Mouse (Mus musculus): ENCODE measurements at regions not wholly inside any gene's neighbourhood (a gene's known extent, or its start where the extent isn't known, plus 50 kb on each side); places are given as distances from the start of the nearest gene placed in this dataset.

GRCm38 (mm10) chr7:113653130-113653529 lies 112.7 kb upstream of the Spon1 start:
- H3K4me1 ChIP-seq (ENCODE audit: control insufficient read depth, insufficient read depth, low read length) = no peaks in the 10 kb centered on the region
- no peak overlapping the region for H3K27ac ChIP-seq (ENCODE audit: insufficient read depth, low read length)
- TF ChIP-seq CTCF (IDR thresholded peaks at IDR 0.05; ENCODE audit: extremely low read depth, insufficient read depth, low read length) = peak; percentile 66
- no peak for TF ChIP-seq POLR2A (IDR thresholded peaks at IDR 0.05; ENCODE audit: extremely low read depth, insufficient read depth, low read length)

GRCm38 (mm10) chr7:113655336-113655735 lies 110.5 kb upstream of the Spon1 start:
- TF ChIP-seq CTCF (IDR thresholded peaks at IDR 0.05; ENCODE audit: extremely low read depth, insufficient read depth, low read length) = no peak
- TF ChIP-seq POLR2A (IDR thresholded peaks at IDR 0.05; ENCODE audit: extremely low read depth, insufficient read depth, low read length) = no peak
- no peak overlapping the region for H3K4me3 ChIP-seq (ENCODE audit: insufficient read depth, low read length)
- no peak overlapping the region for H3K27ac ChIP-seq (ENCODE audit: insufficient read depth, low read length)
- H3K4me1 ChIP-seq (ENCODE audit: control insufficient read depth, insufficient read depth, low read length) = no peaks in the 10 kb centered on the region

More at GRCm38 (mm10) chr7:113653130-113653529, 112.7 kb upstream of the Spon1 start:
- no peak overlapping the region for H3K4me3 ChIP-seq (ENCODE audit: insufficient read depth, low read length)

- H3K27ac ChIP-seq (ENCODE audit: insufficient read depth, low read length) = no peak overlapping the region
- no peak overlapping the region for H3K4me3 ChIP-seq (ENCODE audit: insufficient read depth, low read length)
- TF ChIP-seq POLR2A (IDR thresholded peaks at IDR 0.05; ENCODE audit: extremely low read depth, insufficient read depth, low read length) = no peak
- TF ChIP-seq CTCF (IDR thresholded peaks at IDR 0.05; ENCODE audit: extremely low read depth, insufficient read depth, low read length) = no peak
Measured at GRCm38 (mm10) chr7:113672779-113673595, 92.8 kb upstream of the Spon1 start.

DNA sequence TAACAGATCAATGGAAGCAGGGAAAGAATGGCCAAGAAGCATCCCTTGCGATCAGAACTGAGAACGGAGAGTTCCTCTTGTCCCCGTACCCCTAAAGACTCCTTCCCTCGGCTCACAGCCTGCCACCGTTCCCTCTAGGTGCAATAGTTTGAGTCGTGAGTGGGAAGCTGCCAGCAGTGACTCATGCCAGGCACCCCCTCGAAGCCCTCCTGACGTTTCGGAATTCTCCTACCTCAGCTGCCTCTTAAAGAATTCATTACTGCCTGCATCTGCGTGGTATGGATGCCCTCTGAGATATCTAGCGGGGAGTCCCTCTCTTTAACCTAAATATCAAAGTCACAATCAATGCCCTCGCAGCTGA lies 92.2 kb upstream of the Spon1 start:
- TF ChIP-seq POLR2A (IDR thresholded peaks at IDR 0.05; ENCODE audit: extremely low read depth, insufficient read depth, low read length) (no peak), CTCF (IDR thresholded peaks at IDR 0.05; ENCODE audit: extremely low read depth, insufficient read depth, low read length) (no peak)
- Histone ChIP-seq H3K4me1 (ENCODE audit: control insufficient read depth, insufficient read depth, low read length) (0 out of 2 replicates have a peak, but pooled peaks cover 2% of the 10 kb centered on the region), H3K27ac (ENCODE audit: insufficient read depth, low read length) (no peak overlapping the region), H3K4me3 (ENCODE audit: insufficient read depth, low read length) (no peak overlapping the region)

More at GRCm38 (mm10) chr7:113672779-113673595, 92.8 kb upstream of the Spon1 start:
- 0 out of 2 replicates have a peak, but pooled peaks cover 2% of the 10 kb centered on the region for H3K4me1 ChIP-seq (ENCODE audit: control insufficient read depth, insufficient read depth, low read length)

GRCm38 (mm10) chr7:113682271-113682670 lies 83.5 kb upstream of the Spon1 start:
- no peaks in the 10 kb centered on the region for H3K4me1 ChIP-seq (ENCODE audit: control insufficient read depth, insufficient read depth, low read length)
- H3K4me3 ChIP-seq (ENCODE audit: insufficient read depth, low read length) = no peak overlapping the region
- TF ChIP-seq POLR2A (IDR thresholded peaks at IDR 0.05; ENCODE audit: extremely low read depth, insufficient read depth, low read length) (no peak), CTCF (IDR thresholded peaks at IDR 0.05; ENCODE audit: extremely low read depth, insufficient read depth, low read length) (no peak)
- H3K27ac ChIP-seq (ENCODE audit: insufficient read depth, low read length) = no peak overlapping the region

- TF ChIP-seq POLR2A (IDR thresholded peaks at IDR 0.05; ENCODE audit: extremely low read depth, insufficient read depth, low read length) = no peak
- no peak for TF ChIP-seq CTCF (IDR thresholded peaks at IDR 0.05; ENCODE audit: extremely low read depth, insufficient read depth, low read length)
- H3K4me3 ChIP-seq (ENCODE audit: insufficient read depth, low read length) = no peak overlapping the region
- no peaks in the 10 kb centered on the region for H3K4me1 ChIP-seq (ENCODE audit: control insufficient read depth, insufficient read depth, low read length)
- no peak overlapping the region for H3K27ac ChIP-seq (ENCODE audit: insufficient read depth, low read length)
Measured at GRCm38 (mm10) chr7:113685349-113685748, 80.4 kb upstream of the Spon1 start.

DNA sequence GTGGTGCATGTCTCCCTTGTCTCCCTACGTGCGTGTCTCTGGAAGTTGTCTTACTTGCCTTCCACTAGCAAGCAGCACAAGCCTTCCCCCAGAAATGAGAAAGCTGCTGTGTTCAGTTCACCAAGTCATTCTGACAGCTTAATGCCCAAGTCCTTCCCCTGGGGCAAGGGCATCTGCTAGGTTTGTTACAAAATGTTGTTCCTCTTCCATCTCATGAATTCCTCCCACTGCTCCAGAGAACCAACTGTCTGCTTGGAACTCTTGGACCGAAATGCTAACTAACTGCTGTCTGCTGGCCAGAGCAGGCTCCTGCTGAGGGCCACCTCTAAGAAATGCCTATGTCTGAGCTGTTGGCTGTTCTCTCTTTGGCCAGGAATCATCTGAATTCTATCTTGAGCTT lies 79.3 kb upstream of the Spon1 start:
- H3K27ac ChIP-seq (ENCODE audit: insufficient read depth, low read length) = no peak overlapping the region
- H3K4me1 ChIP-seq (ENCODE audit: control insufficient read depth, insufficient read depth, low read length) = no peaks in the 10 kb centered on the region
- H3K4me3 ChIP-seq (ENCODE audit: insufficient read depth, low read length) = no peak overlapping the region
- TF ChIP-seq POLR2A (IDR thresholded peaks at IDR 0.05; ENCODE audit: extremely low read depth, insufficient read depth, low read length) (no peak), CTCF (IDR thresholded peaks at IDR 0.05; ENCODE audit: extremely low read depth, insufficient read depth, low read length) (no peak)

GRCm38 (mm10) chr7:113687566-113687965 lies 78.2 kb upstream of the Spon1 start:
- H3K27ac ChIP-seq (ENCODE audit: insufficient read depth, low read length) = no peak overlapping the region
- H3K4me1 ChIP-seq (ENCODE audit: control insufficient read depth, insufficient read depth, low read length) = no peaks in the 10 kb centered on the region
- H3K4me3 ChIP-seq (ENCODE audit: insufficient read depth, low read length) = no peak overlapping the region
- no peak for TF ChIP-seq POLR2A (IDR thresholded peaks at IDR 0.05; ENCODE audit: extremely low read depth, insufficient read depth, low read length)
- no peak for TF ChIP-seq CTCF (IDR thresholded peaks at IDR 0.05; ENCODE audit: extremely low read depth, insufficient read depth, low read length)

- Histone ChIP-seq H3K27ac (ENCODE audit: insufficient read depth, low read length) (no peak overlapping the region), H3K4me3 (ENCODE audit: insufficient read depth, low read length) (no peak overlapping the region), H3K4me1 (ENCODE audit: control insufficient read depth, insufficient read depth, low read length) (no peaks in the 10 kb centered on the region)
- TF ChIP-seq POLR2A (IDR thresholded peaks at IDR 0.05; ENCODE audit: extremely low read depth, insufficient read depth, low read length) = no peak
- TF ChIP-seq CTCF (IDR thresholded peaks at IDR 0.05; ENCODE audit: extremely low read depth, insufficient read depth, low read length) = no peak
Measured at GRCm38 (mm10) chr7:113688231-113688669, 77.5 kb upstream of the Spon1 start.

DNA sequence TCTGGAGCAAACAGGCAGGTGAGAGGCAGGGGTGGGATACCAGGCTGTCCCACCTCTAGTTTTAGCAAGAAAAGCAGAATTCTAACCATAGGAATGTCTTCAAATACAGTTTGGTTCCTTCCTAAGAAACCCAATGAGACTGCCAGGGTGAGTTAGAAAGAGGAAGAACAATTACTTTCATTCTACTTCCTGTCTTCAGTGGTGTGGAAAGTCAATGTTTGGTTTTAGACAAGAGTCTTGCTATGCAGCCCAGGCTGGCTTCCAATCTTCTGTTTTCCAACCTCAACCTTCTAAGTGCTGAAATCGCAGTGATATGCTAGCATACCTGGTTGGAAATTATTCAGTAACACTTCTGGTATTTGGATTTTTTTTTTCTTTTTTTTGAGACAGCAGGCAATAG lies 77.1 kb upstream of the Spon1 start:
- TF ChIP-seq POLR2A (IDR thresholded peaks at IDR 0.05; ENCODE audit: extremely low read depth, insufficient read depth, low read length) = no peak
- no peak for TF ChIP-seq CTCF (IDR thresholded peaks at IDR 0.05; ENCODE audit: extremely low read depth, insufficient read depth, low read length)
- no peak overlapping the region for H3K4me3 ChIP-seq (ENCODE audit: insufficient read depth, low read length)

More for the DNA sequence above, 77.1 kb upstream of the Spon1 start:
- Histone ChIP-seq H3K4me1 (ENCODE audit: control insufficient read depth, insufficient read depth, low read length) (no peaks in the 10 kb centered on the region), H3K27ac (ENCODE audit: insufficient read depth, low read length) (no peak overlapping the region)

Data from cortical plate, adult 2 months (tissue).